Mouse (Mus musculus): ENCODE results near the gene Alpl. TPM values are rescaled to one million over a fixed set of nuclear protein-coding genes. Genes with fewer than 3 reads are reported as not detected.

The Alpl gene
- polyA plus RNA-seq, 1 experiment from 2014 or later, result 21.2 TPM

- Histone ChIP-seq H3K9me3 (ENCODE audit: control insufficient read depth, low read length) (no peaks in the 10 kb centered on the region), H3K27me3 (ENCODE audit: control insufficient read depth, insufficient read depth, low read length) (peaks cover 9% of the 10 kb centered on the region; the same call in 1 of the 2 replicates), H3K4me3 (ENCODE audit: low read depth, low read length) (peak overlapping the region; percentile 6; the same call in 1 of the 2 replicates), H3K4me1 (replicated peaks; ENCODE audit: control insufficient read depth, insufficient read depth, low read length) (peaks cover 23% of the 10 kb centered on the region), H3K27ac (ENCODE audit: low read depth, low read length) (peak overlapping the region; percentile 51), H3K9ac (ENCODE audit: low read depth, low read length) (no peak overlapping the region), H3K36me3 (ENCODE audit: control insufficient read depth, insufficient read depth, low read length) (no peaks in the 10 kb centered on the region), H3K4me2 (replicated peaks; ENCODE audit: low read depth, low read length) (peak overlapping the region; percentile 66; the same call in 1 of the 2 replicates)
- DNase-seq (ENCODE audit: low spot score) (peak; percentile 74), ATAC-seq (ENCODE audit: low FRiP score) (peak; percentile 47)
- WGBS, result 4% methylated on average over 15 of the region's 18 CpGs
Measured at GRCm38 (mm10) chr4:137727506-137728187, 68.5 kb downstream of the Alpl start.

- H3K4me1 ChIP-seq (replicated peaks; ENCODE audit: control insufficient read depth, insufficient read depth, low read length), result peaks cover 23% of the 10 kb centered on the region
Measured at GRCm38 (mm10) chr4:137726739-137727505, 69.3 kb downstream of the Alpl start.

GRCm38 (mm10) chr4:137725541-137726145, 70.5 kb downstream of the Alpl start:
- WGBS, result 74% methylated on average over 13 of the region's 13 CpGs
- Histone ChIP-seq H3K4me2 (replicated peaks; ENCODE audit: low read depth, low read length) (no peak overlapping the region), H3K27me3 (ENCODE audit: control insufficient read depth, insufficient read depth, low read length) (peaks cover 9% of the 10 kb centered on the region; the same call in 1 of the 2 replicates), H3K36me3 (ENCODE audit: control insufficient read depth, insufficient read depth, low read length) (no peaks in the 10 kb centered on the region), H3K9ac (ENCODE audit: low read depth, low read length) (no peak overlapping the region), H3K27ac (ENCODE audit: low read depth, low read length) (no peak overlapping the region), H3K4me1 (replicated peaks; ENCODE audit: control insufficient read depth, insufficient read depth, low read length) (peaks cover 23% of the 10 kb centered on the region), H3K4me3 (ENCODE audit: low read depth, low read length) (no peak overlapping the region), H3K9me3 (ENCODE audit: control insufficient read depth, low read length) (no peaks in the 10 kb centered on the region)
- no peak for DNase-seq (ENCODE audit: low spot score)
- ATAC-seq (ENCODE audit: low FRiP score), result no peak

More at GRCm38 (mm10) chr4:137726739-137727505, 69.3 kb downstream of the Alpl start:
- Histone ChIP-seq H3K9me3 (ENCODE audit: control insufficient read depth, low read length) (no peaks in the 10 kb centered on the region), H3K9ac (ENCODE audit: low read depth, low read length) (no peak overlapping the region), H3K4me3 (ENCODE audit: low read depth, low read length) (no peak overlapping the region), H3K27ac (ENCODE audit: low read depth, low read length) (peak overlapping the region; percentile 51; the same call in 1 of the 2 replicates), H3K36me3 (ENCODE audit: control insufficient read depth, insufficient read depth, low read length) (no peaks in the 10 kb centered on the region), H3K27me3 (ENCODE audit: control insufficient read depth, insufficient read depth, low read length) (peaks cover 9% of the 10 kb centered on the region; the same call in 1 of the 2 replicates), H3K4me2 (replicated peaks; ENCODE audit: low read depth, low read length) (no peak overlapping the region)
- DNase-seq (ENCODE audit: low spot score) (no peak), ATAC-seq (ENCODE audit: low FRiP score) (no peak)
- WGBS, result 81% methylated on average over 18 of the region's 18 CpGs

- Histone ChIP-seq H3K27me3 (ENCODE audit: control insufficient read depth, insufficient read depth, low read length) (peaks cover 9% of the 10 kb centered on the region; the same call in 1 of the 2 replicates), H3K36me3 (ENCODE audit: control insufficient read depth, insufficient read depth, low read length) (no peaks in the 10 kb centered on the region), H3K27ac (ENCODE audit: low read depth, low read length) (no peak overlapping the region), H3K9me3 (ENCODE audit: control insufficient read depth, low read length) (no peaks in the 10 kb centered on the region), H3K9ac (ENCODE audit: low read depth, low read length) (no peak overlapping the region), H3K4me3 (ENCODE audit: low read depth, low read length) (no peak overlapping the region), H3K4me1 (replicated peaks; ENCODE audit: control insufficient read depth, insufficient read depth, low read length) (peaks cover 24% of the 10 kb centered on the region), H3K4me2 (replicated peaks; ENCODE audit: low read depth, low read length) (no peak overlapping the region)
- ATAC-seq (ENCODE audit: low FRiP score) (no peak), DNase-seq (ENCODE audit: low spot score) (peak; percentile 59)
- 45% methylated on average over 8 of the region's 8 CpGs for WGBS
Measured at GRCm38 (mm10) chr4:137724766-137725165, 71.4 kb downstream of the Alpl start.

- DNase-seq (ENCODE audit: low spot score) (no peak), ATAC-seq (ENCODE audit: low FRiP score) (no peak)
- 52% methylated on average over 11 of the region's 11 CpGs for WGBS
- Histone ChIP-seq H3K4me1 (replicated peaks; ENCODE audit: control insufficient read depth, insufficient read depth, low read length) (peaks cover 24% of the 10 kb centered on the region), H3K9me3 (ENCODE audit: control insufficient read depth, low read length) (no peaks in the 10 kb centered on the region), H3K4me3 (ENCODE audit: low read depth, low read length) (no peak overlapping the region), H3K27me3 (ENCODE audit: control insufficient read depth, insufficient read depth, low read length) (peaks cover 5% of the 10 kb centered on the region; the same call in 1 of the 2 replicates), H3K4me2 (replicated peaks; ENCODE audit: low read depth, low read length) (no peak overlapping the region), H3K27ac (ENCODE audit: low read depth, low read length) (no peak overlapping the region), H3K36me3 (ENCODE audit: control insufficient read depth, insufficient read depth, low read length) (no peaks in the 10 kb centered on the region), H3K9ac (ENCODE audit: low read depth, low read length) (no peak overlapping the region)
Measured at GRCm38 (mm10) chr4:137724212-137724611, 72.0 kb downstream of the Alpl start.

GRCm38 (mm10) chr4:137723527-137723926, 72.7 kb downstream of the Alpl start:
- Histone ChIP-seq H3K4me2 (replicated peaks; ENCODE audit: low read depth, low read length) (0 out of 2 replicates have a peak overlapping the region, but pooled peaks have one; percentile 17), H3K9me3 (ENCODE audit: control insufficient read depth, low read length) (no peaks in the 10 kb centered on the region), H3K27me3 (ENCODE audit: control insufficient read depth, insufficient read depth, low read length) (peaks cover 4% of the 10 kb centered on the region; the same call in 1 of the 2 replicates), H3K36me3 (ENCODE audit: control insufficient read depth, insufficient read depth, low read length) (no peaks in the 10 kb centered on the region), H3K9ac (ENCODE audit: low read depth, low read length) (no peak overlapping the region), H3K4me1 (replicated peaks; ENCODE audit: control insufficient read depth, insufficient read depth, low read length) (peaks cover 23% of the 10 kb centered on the region), H3K27ac (ENCODE audit: low read depth, low read length) (no peak overlapping the region), H3K4me3 (ENCODE audit: low read depth, low read length) (no peak overlapping the region)
- WGBS, result 41% methylated on average over 25 of the region's 25 CpGs
- DNase-seq (ENCODE audit: low spot score) (no peak), ATAC-seq (ENCODE audit: low FRiP score) (no peak)

GRCm38 (mm10) chr4:137722692-137723427, 73.3 kb downstream of the Alpl start:
- Histone ChIP-seq H3K4me1 (replicated peaks; ENCODE audit: control insufficient read depth, insufficient read depth, low read length) (peaks cover 18% of the 10 kb centered on the region), H3K27me3 (ENCODE audit: control insufficient read depth, insufficient read depth, low read length) (no peaks in the 10 kb centered on the region; the same call in 1 of the 2 replicates)
- peak; percentile 18 for ATAC-seq (ENCODE audit: low FRiP score)

GRCm38 (mm10) chr4:137722230-137722629, 74.0 kb downstream of the Alpl start:
- H3K36me3 ChIP-seq (ENCODE audit: control insufficient read depth, insufficient read depth, low read length), result no peaks in the 10 kb centered on the region
- no peak overlapping the region for H3K9ac ChIP-seq (ENCODE audit: low read depth, low read length)
- H3K27ac ChIP-seq (ENCODE audit: low read depth, low read length), result no peak overlapping the region
- no peaks in the 10 kb centered on the region; the same call in 1 of the 2 replicates for H3K27me3 ChIP-seq (ENCODE audit: control insufficient read depth, insufficient read depth, low read length)
- WGBS, result 83% methylated on average over 3 of the region's 3 CpGs
- ATAC-seq (ENCODE audit: low FRiP score), result 0 out of 2 replicates have a peak, but pooled peaks have one; percentile 1
- no peaks in the 10 kb centered on the region for H3K9me3 ChIP-seq (ENCODE audit: control insufficient read depth, low read length)
- DNase-seq (ENCODE audit: low spot score), result no peak
- H3K4me1 ChIP-seq (replicated peaks; ENCODE audit: control insufficient read depth, insufficient read depth, low read length), result peaks cover 12% of the 10 kb centered on the region
- H3K4me2 ChIP-seq (replicated peaks; ENCODE audit: low read depth, low read length), result no peak overlapping the region
- H3K4me3 ChIP-seq (ENCODE audit: low read depth, low read length), result no peak overlapping the region

More at GRCm38 (mm10) chr4:137722692-137723427, 73.3 kb downstream of the Alpl start:
- Histone ChIP-seq H3K36me3 (ENCODE audit: control insufficient read depth, insufficient read depth, low read length) (no peaks in the 10 kb centered on the region), H3K4me3 (ENCODE audit: low read depth, low read length) (no peak overlapping the region), H3K4me2 (replicated peaks; ENCODE audit: low read depth, low read length) (no peak overlapping the region), H3K9me3 (ENCODE audit: control insufficient read depth, low read length) (no peaks in the 10 kb centered on the region), H3K9ac (ENCODE audit: low read depth, low read length) (no peak overlapping the region), H3K27ac (ENCODE audit: low read depth, low read length) (no peak overlapping the region)
- peak; percentile 92 for DNase-seq (ENCODE audit: low spot score)
- whole genome bisulfite sequencing, result 30% methylated on average over 12 of the region's 12 CpGs
